Mouse (Mus musculus): ENCODE data around the gene Il1r1. TPM values are rescaled to one million over a fixed set of nuclear protein-coding genes. Genes with fewer than 3 reads are reported as not detected.
A peak's percentile ranks its signal among the peaks of the same experiment; 100 is the strongest.

Gene Il1r1
- total and polyA plus RNA-seq, 2 experiments from 2014 or later = 0.49 to 0.71 TPM

DNA sequence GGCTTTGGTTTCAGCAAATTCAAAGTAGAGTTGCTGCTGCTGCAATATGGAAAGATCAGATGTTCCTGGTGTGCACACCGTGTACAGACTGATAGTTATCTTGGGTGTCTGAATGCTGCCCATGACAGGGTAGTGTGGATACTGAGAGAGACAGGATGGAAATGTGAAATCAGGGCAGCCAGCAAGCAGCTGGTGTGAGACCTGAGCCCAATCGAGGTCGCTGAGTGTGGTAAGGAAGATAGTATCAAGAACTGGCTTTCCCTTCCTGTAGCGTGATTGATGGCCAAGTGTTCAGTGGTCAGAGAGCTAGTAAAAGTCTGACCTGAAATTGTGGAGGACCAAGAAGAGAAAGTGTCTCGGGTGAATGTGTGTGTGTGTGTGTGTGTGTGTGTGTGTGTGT lies 59.1 kb downstream of the Il1r1 start:
- Histone ChIP-seq H3K4me3 (ENCODE audit: low read depth, low read length) (no peak overlapping the region), H3K4me1 (ENCODE audit: insufficient read depth, low read length) (no peaks in the 10 kb centered on the region), H3K4me2 (ENCODE audit: low read depth, low read length, poor library complexity, severe bottlenecking) (no peak overlapping the region), H3K27me3 (ENCODE audit: insufficient read depth, low read length) (no peaks in the 10 kb centered on the region), H3K9ac (replicated peaks; ENCODE audit: low read length, poor library complexity, severe bottlenecking) (no peak overlapping the region), H3K27ac (ENCODE audit: low read depth, low read length) (no peak overlapping the region), H3K9me3 (ENCODE audit: low read length) (no peaks in the 10 kb centered on the region), H3K36me3 (ENCODE audit: insufficient read depth, low read length) (no peaks in the 10 kb centered on the region)
- WGBS = 86% methylated on average over 5 of the region's 5 CpGs
- TF ChIP-seq CTCF (IDR thresholded peaks at IDR 0.05) = no peak
- no peak for DNase-seq (ENCODE audit: low spot score)
- no peak for ATAC-seq (ENCODE audit: low FRiP score)

DNA sequence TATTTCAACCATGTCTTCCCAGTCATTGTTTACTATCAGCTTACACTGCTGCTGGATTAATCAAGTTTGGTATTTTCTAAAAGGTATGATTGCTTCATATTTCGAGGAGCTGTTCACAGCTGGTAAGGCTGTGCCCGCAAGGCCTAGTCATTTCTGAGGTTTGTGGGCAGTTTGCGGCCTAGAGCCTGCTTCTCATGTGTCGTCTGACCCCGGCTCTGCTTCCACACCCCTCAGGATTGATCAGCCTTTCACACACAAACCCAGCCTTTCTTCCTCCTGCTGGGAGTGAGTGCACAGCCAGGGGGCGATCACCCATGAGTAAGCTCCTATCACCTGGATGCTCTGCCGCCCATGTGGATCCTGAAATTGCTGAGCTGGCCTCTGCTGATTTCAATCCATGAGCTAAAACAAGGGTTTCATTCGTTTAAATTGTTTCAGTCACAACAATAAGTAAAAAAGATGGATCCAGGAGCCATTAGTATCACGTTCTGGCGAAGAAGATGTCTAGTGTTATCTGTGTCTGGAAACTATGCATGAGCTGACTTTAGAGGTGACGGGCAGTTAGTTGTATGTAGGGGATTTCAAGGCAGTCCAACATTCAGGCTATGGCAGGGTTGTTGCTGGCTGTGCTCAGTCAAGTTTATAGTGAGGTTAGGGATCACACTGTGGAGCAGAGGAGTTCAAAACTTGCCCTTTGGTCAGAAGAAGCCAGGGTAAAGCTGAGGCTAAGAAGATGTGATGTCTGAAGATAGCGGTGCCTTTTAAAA lies 65.8 kb downstream of the Il1r1 start:
- H3K9ac ChIP-seq (replicated peaks; ENCODE audit: low read length, poor library complexity, severe bottlenecking) = no peak overlapping the region
- H3K9me3 ChIP-seq (ENCODE audit: low read length) = no peaks in the 10 kb centered on the region
- no peak overlapping the region for H3K27ac ChIP-seq (ENCODE audit: low read depth, low read length)
- H3K36me3 ChIP-seq (ENCODE audit: insufficient read depth, low read length) = no peaks in the 10 kb centered on the region
- TF ChIP-seq CTCF (IDR thresholded peaks at IDR 0.05) = no peak
- ATAC-seq (ENCODE audit: low FRiP score) (no peak), DNase-seq (ENCODE audit: low spot score) (no peak)
- H3K4me3 ChIP-seq (ENCODE audit: low read depth, low read length) = no peak overlapping the region
- no peaks in the 10 kb centered on the region for H3K27me3 ChIP-seq (ENCODE audit: insufficient read depth, low read length)
- no peaks in the 10 kb centered on the region for H3K4me1 ChIP-seq (ENCODE audit: insufficient read depth, low read length)
- 75% methylated on average over 12 of the region's 12 CpGs for WGBS
- no peak overlapping the region for H3K4me2 ChIP-seq (ENCODE audit: low read depth, low read length, poor library complexity, severe bottlenecking)

DNA sequence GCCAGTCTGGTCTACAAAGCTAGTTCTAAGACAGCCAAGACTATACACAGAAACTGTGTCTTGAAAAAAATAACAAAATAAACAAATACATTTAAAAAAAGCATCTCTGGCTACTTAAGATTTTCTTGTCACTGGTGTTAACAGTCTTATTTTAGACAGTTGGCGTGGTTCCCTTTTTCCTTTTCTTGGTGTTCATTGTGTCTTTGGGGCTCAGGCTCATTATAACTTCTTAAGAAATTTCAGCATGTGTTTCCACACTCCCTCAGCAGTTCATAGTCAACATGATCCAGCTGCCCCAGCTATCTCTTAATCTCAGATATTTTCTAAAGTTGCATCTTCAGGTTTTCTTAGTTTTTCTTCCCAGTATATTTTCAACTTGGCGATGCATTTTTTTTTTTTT lies 67.4 kb downstream of the Il1r1 start:
- Histone ChIP-seq H3K9me3 (ENCODE audit: low read length) (no peaks in the 10 kb centered on the region), H3K4me1 (ENCODE audit: insufficient read depth, low read length) (no peaks in the 10 kb centered on the region), H3K27me3 (ENCODE audit: insufficient read depth, low read length) (no peaks in the 10 kb centered on the region), H3K27ac (ENCODE audit: low read depth, low read length) (no peak overlapping the region), H3K4me3 (ENCODE audit: low read depth, low read length) (no peak overlapping the region), H3K4me2 (ENCODE audit: low read depth, low read length, poor library complexity, severe bottlenecking) (no peak overlapping the region), H3K9ac (replicated peaks; ENCODE audit: low read length, poor library complexity, severe bottlenecking) (no peak overlapping the region), H3K36me3 (ENCODE audit: insufficient read depth, low read length) (no peaks in the 10 kb centered on the region)
- no peak for DNase-seq (ENCODE audit: low spot score)
- ATAC-seq (ENCODE audit: low FRiP score) = no peak
- 96% methylated on average over 2 of the region's 2 CpGs for WGBS
- TF ChIP-seq CTCF (IDR thresholded peaks at IDR 0.05) = no peak

DNA sequence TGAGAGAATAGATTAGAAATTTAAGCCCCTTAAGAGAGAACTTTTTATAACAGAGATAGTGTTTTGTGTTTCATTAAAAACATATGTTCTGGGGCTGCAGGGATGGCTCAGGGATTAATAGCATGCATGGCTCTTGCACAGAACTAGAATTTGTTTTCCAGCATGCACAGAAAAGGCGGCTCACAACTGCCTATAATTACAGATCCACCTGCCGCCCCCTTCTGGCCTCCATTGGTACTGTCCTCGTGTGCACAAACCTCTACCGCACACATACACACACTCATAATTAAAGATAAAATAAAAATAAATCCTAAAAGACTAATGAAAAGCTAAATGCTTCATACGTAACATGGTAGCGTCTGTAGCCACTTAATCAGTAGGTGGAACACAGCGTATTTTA lies 69.0 kb downstream of the Il1r1 start:
- Histone ChIP-seq H3K9ac (replicated peaks; ENCODE audit: low read length, poor library complexity, severe bottlenecking) (no peak overlapping the region), H3K4me2 (ENCODE audit: low read depth, low read length, poor library complexity, severe bottlenecking) (no peak overlapping the region), H3K27me3 (ENCODE audit: insufficient read depth, low read length) (no peaks in the 10 kb centered on the region), H3K9me3 (ENCODE audit: low read length) (no peaks in the 10 kb centered on the region), H3K36me3 (ENCODE audit: insufficient read depth, low read length) (no peaks in the 10 kb centered on the region), H3K27ac (ENCODE audit: low read depth, low read length) (no peak overlapping the region), H3K4me3 (ENCODE audit: low read depth, low read length) (no peak overlapping the region), H3K4me1 (ENCODE audit: insufficient read depth, low read length) (no peaks in the 10 kb centered on the region)
- 93% methylated on average over 7 of the region's 7 CpGs for WGBS
- no peak for DNase-seq (ENCODE audit: low spot score)
- ATAC-seq (ENCODE audit: low FRiP score) = no peak
- 0 out of 2 replicates have a peak, but pooled peaks have one; percentile 34 for TF ChIP-seq CTCF (IDR thresholded peaks at IDR 0.05)

DNA sequence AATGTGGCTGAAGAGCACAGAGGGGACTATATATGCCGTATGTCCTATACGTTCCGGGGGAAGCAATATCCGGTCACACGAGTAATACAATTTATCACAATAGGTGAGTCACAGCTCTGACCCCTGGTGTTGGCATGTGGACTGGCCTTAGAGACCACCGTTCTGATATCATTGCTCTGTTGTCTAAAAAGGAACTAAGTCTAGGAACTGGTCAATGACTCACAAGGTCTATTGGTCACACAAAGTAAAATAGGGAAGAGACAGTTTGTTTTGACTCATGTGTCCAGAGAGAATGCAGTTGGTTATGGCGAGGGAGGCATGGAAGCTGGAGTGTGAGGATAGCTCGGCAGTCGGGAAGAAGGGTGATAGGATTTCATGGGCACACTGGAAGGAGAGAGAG lies 69.9 kb downstream of the Il1r1 start:
- DNase-seq (ENCODE audit: low spot score) = no peak
- Histone ChIP-seq H3K4me1 (ENCODE audit: insufficient read depth, low read length) (no peaks in the 10 kb centered on the region), H3K4me3 (ENCODE audit: low read depth, low read length) (no peak overlapping the region), H3K27ac (ENCODE audit: low read depth, low read length) (no peak overlapping the region), H3K9ac (replicated peaks; ENCODE audit: low read length, poor library complexity, severe bottlenecking) (no peak overlapping the region), H3K36me3 (ENCODE audit: insufficient read depth, low read length) (no peaks in the 10 kb centered on the region), H3K4me2 (ENCODE audit: low read depth, low read length, poor library complexity, severe bottlenecking) (no peak overlapping the region), H3K9me3 (ENCODE audit: low read length) (no peaks in the 10 kb centered on the region), H3K27me3 (ENCODE audit: insufficient read depth, low read length) (no peaks in the 10 kb centered on the region)
- ATAC-seq (ENCODE audit: low FRiP score) = no peak
- no peak for TF ChIP-seq CTCF (IDR thresholded peaks at IDR 0.05)
- 93% methylated on average over 9 of the region's 9 CpGs for WGBS

DNA sequence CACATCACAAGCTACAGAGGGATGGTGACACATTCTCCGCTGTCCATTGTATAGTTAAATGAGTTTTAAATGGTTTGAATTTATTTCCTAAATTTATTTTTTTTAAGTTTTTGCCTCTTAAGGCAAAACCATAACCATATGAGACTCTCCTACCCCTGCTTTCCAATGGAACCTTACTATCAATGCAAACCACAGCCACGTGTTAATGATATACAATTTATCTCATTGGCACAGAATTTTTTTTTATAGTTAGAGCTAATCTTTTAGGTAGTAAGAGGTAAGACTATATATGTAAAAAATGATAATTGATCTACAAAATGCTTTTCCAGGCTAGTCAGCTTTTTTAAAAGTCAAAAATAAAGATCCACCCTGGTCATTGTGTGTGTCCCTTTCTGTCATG lies 73.2 kb downstream of the Il1r1 start:
- Histone ChIP-seq H3K27me3 (ENCODE audit: insufficient read depth, low read length) (no peaks in the 10 kb centered on the region), H3K4me3 (ENCODE audit: low read depth, low read length) (no peak overlapping the region), H3K4me1 (ENCODE audit: insufficient read depth, low read length) (no peaks in the 10 kb centered on the region), H3K9ac (replicated peaks; ENCODE audit: low read length, poor library complexity, severe bottlenecking) (no peak overlapping the region), H3K36me3 (ENCODE audit: insufficient read depth, low read length) (no peaks in the 10 kb centered on the region), H3K4me2 (ENCODE audit: low read depth, low read length, poor library complexity, severe bottlenecking) (no peak overlapping the region), H3K9me3 (ENCODE audit: low read length) (no peaks in the 10 kb centered on the region), H3K27ac (ENCODE audit: low read depth, low read length) (no peak overlapping the region)
- 89% methylated on average over 2 of the region's 2 CpGs for WGBS
- DNase-seq (ENCODE audit: low spot score) (no peak), ATAC-seq (ENCODE audit: low FRiP score) (no peak)
- no peak for TF ChIP-seq CTCF (IDR thresholded peaks at IDR 0.05)

Data from midbrain, postnatal 0 days (tissue).